ENCODE assay signal across 19 mouse cellular contexts in the genomic region with DNA sequence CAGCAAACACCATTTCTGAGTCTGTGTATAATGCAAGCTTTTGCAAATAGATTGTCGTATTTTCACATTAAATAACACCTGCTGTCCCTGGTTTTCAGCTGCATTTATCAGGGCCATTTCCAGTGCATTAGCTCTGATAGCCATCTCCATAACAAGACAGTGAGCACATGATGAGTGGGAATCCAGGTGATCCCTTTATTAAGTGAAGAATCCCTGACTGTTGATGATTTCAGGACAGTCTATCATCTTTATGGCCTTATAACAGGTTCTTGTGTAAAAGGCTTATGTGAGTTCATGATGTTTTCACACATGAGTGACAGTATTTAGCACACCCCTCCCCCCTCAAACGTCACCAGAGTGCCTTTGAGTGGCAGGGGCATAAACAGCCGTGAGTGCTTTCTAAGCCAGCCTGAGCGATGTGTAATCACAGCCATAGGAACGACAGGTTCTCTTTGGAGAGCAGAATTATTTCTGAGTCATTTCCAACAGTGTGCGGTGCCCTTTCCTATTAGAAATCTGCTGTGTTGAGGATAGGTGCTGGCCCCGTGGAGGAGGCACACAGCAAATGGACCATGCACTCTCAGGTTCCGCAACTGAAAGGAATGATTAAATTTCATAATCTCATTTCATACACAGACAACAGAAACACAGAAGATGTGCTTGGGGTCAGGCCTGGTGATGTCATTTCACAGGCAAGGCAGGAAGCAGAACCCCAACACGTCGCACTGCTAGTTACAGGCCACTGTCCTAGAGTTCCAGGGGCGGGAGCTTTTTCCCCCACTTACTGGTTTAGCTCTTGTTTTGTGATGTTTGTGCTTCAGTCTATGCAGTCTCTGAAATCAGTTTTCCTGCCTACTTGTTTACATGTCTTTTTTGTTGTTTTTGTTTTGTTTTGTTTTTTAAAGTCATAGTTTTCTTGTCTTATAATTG. TPM values are rescaled to one million over a fixed set of nuclear protein-coding genes. Genes with fewer than 3 reads are reported as not detected.
DNase-seq lines count a peak whose midpoint lies in the region; ATAC-seq and TF ChIP-seq lines count a peak whose summit lies in the region.
"Had no signal": no experiment of that assay in that cellular context is flagged by ENCODE, and none has a peak within 500 bp of the region (broad histone marks: within the 10 kb centered on the region; RNA-seq: fewer than 3 reads in every experiment).

No protein-coding gene starts in this region.

- no peak for TF ChIP-seq CTCF in midbrain, postnatal 0 days (IDR thresholded peaks at IDR 0.05)

- H3K4me2 ChIP-seq in midbrain, embryonic 13.5 days (replicated peaks), result no peak overlapping the region
- no peak overlapping the region for H3K4me2 ChIP-seq in midbrain, postnatal 0 days (ENCODE audit: low read depth, low read length, poor library complexity, severe bottlenecking)
- no peak overlapping the region for H3K4me2 ChIP-seq in midbrain, embryonic 14.5 days (ENCODE audit: low read length)
- H3K4me2 ChIP-seq: embryonic facial prominence, embryonic 15.5 days; heart, embryonic 13.5 days had no signal

- no peak overlapping the region for H3K9ac ChIP-seq in midbrain, embryonic 13.5 days (replicated peaks)
- H3K9ac ChIP-seq in midbrain, postnatal 0 days (replicated peaks; ENCODE audit: low read length, poor library complexity, severe bottlenecking), result no peak overlapping the region
- H3K9ac ChIP-seq in midbrain, embryonic 14.5 days (replicated peaks; ENCODE audit: low read length), result no peak overlapping the region
- H3K9ac ChIP-seq: embryonic facial prominence, embryonic 15.5 days; heart, embryonic 13.5 days had no signal

- H3K4me1 ChIP-seq in midbrain, embryonic 13.5 days (replicated peaks), result no peaks in the 10 kb centered on the region
- no peaks in the 10 kb centered on the region for H3K4me1 ChIP-seq in midbrain, postnatal 0 days (ENCODE audit: insufficient read depth, low read length)
- H3K4me1 ChIP-seq in midbrain, embryonic 14.5 days (ENCODE audit: control insufficient read depth, insufficient read depth, low read length), result 0 out of 2 replicates have a peak, but pooled peaks cover 2% of the 10 kb centered on the region
- H3K4me1 ChIP-seq: embryonic facial prominence, embryonic 15.5 days; heart, embryonic 13.5 days had no signal

- no peak overlapping the region for H3K4me3 ChIP-seq in midbrain, embryonic 13.5 days (replicated peaks)
- no peak overlapping the region for H3K4me3 ChIP-seq in midbrain, postnatal 0 days (ENCODE audit: low read depth, low read length)
- no peak overlapping the region for H3K4me3 ChIP-seq in midbrain, embryonic 14.5 days (replicated peaks; ENCODE audit: low read depth, low read length)
- H3K4me3 ChIP-seq: embryonic facial prominence, embryonic 15.5 days; heart, embryonic 13.5 days had no signal

- peak; percentile 4 for DNase-seq in adrenal gland, postnatal 14 days
- no peak for DNase-seq in adrenal gland, postnatal 4 days (ENCODE audit: low spot score in 2 of 2)
- no peak for DNase-seq in midbrain, postnatal 0 days (ENCODE audit: low spot score)
- DNase-seq in midbrain, embryonic 14.5 days, result peak; percentile 46
- DNase-seq in right cerebral cortex, adult 18-20 months, result no peak
- no peak for DNase-seq in frontal cortex, postnatal 36 days (ENCODE audit: low spot score in 2 of 2)
- no peak for DNase-seq in gastrocnemius, adult 18-20 months (ENCODE audit: low spot score)
- DNase-seq: adrenal gland, postnatal 36 days; gastrocnemius, postnatal 25 days; kidney, adult 2 months; kidney, postnatal 25 days; liver; lung, adult 2 months; thymus, adult 18-20 months had no signal

- H3K36me3 ChIP-seq in midbrain, embryonic 13.5 days, result no peaks in the 10 kb centered on the region
- no peaks in the 10 kb centered on the region for H3K36me3 ChIP-seq in midbrain, postnatal 0 days (ENCODE audit: insufficient read depth, low read length)
- no peaks in the 10 kb centered on the region for H3K36me3 ChIP-seq in midbrain, embryonic 14.5 days (ENCODE audit: control insufficient read depth, insufficient read depth, low read length)
- H3K36me3 ChIP-seq: embryonic facial prominence, embryonic 15.5 days; heart, embryonic 13.5 days had no signal

- H3K27ac ChIP-seq in midbrain, embryonic 13.5 days, result no peak overlapping the region
- H3K27ac ChIP-seq in midbrain, postnatal 0 days (ENCODE audit: low read depth, low read length), result no peak overlapping the region
- H3K27ac ChIP-seq in midbrain, embryonic 14.5 days (replicated peaks; ENCODE audit: low read depth, low read length), result no peak overlapping the region
- H3K27ac ChIP-seq: embryonic facial prominence, embryonic 15.5 days; heart, embryonic 13.5 days had no signal

- no peaks in the 10 kb centered on the region for H3K9me3 ChIP-seq in midbrain, embryonic 13.5 days
- H3K9me3 ChIP-seq in midbrain, postnatal 0 days (ENCODE audit: low read length), result no peaks in the 10 kb centered on the region
- H3K9me3 ChIP-seq in midbrain, embryonic 14.5 days (ENCODE audit: control insufficient read depth, low read length), result no peaks in the 10 kb centered on the region
- H3K9me3 ChIP-seq: embryonic facial prominence, embryonic 15.5 days; heart, embryonic 13.5 days had no signal

- H3K27me3 ChIP-seq in midbrain, embryonic 13.5 days, result no peaks in the 10 kb centered on the region
- no peaks in the 10 kb centered on the region for H3K27me3 ChIP-seq in midbrain, postnatal 0 days (ENCODE audit: insufficient read depth, low read length)
- H3K27me3 ChIP-seq in midbrain, embryonic 14.5 days (ENCODE audit: control insufficient read depth, insufficient read depth, low read length), result no peaks in the 10 kb centered on the region
- H3K27me3 ChIP-seq: embryonic facial prominence, embryonic 15.5 days; heart, embryonic 13.5 days had no signal

- ATAC-seq in midbrain, embryonic 13.5 days, result peak; percentile 75
- no peak for ATAC-seq in midbrain, postnatal 0 days (ENCODE audit: low FRiP score)
- no peak for ATAC-seq in midbrain, embryonic 14.5 days (ENCODE audit: low FRiP score, low TSS enrichment)

- 66% methylated on average over 11 of the region's 11 CpGs for WGBS in midbrain, embryonic 13.5 days
- 65% methylated on average over 11 of the region's 11 CpGs for WGBS in midbrain, postnatal 0 days
- WGBS in midbrain, embryonic 14.5 days, result 70% methylated on average over 11 of the region's 11 CpGs

RNA-seq across cellular contexts. Expression of a gene that starts 18.2 kb away (rescaled TPM):
- 4.2 and 5.4 TPM in 2 replicates for total RNA-seq in adrenal gland, postnatal 14 days (2021)
- 1 to 10 TPM; 7.9 to 9.7 TPM for total RNA-seq in adrenal gland, postnatal 4 days (2021)
- polyA plus RNA-seq in midbrain, embryonic 13.5 days (2015; fragmentation: Nextera tagmentation; extraction: Ambion mirVana), result 3.0 and 3.2 TPM in 2 replicates
- total RNA-seq in midbrain, postnatal 0 days (2014; rRNA removed), result 24.7 and 25.1 TPM in 2 replicates
- 7.6 and 8.1 TPM in 2 replicates for polyA plus RNA-seq in midbrain, postnatal 0 days (2015; fragmentation: Nextera tagmentation; extraction: Ambion mirVana)
- polyA plus RNA-seq in midbrain, embryonic 14.5 days (2014; fragmentation: Nextera tagmentation; extraction: Ambion mirVana), result 5.4 and 6.4 TPM in 2 replicates
- under 1 TPM in 1 of 2 experiments, not detected in 1; 0.02 TPM for total RNA-seq in gastrocnemius, adult 18-20 months (2021)
- total RNA-seq: common myeloid progenitor, adult 5-6 weeks; hematopoietic stem cell, adult 5-6 weeks had no signal

Comparison
In these comparisons a context has a peak if more than half of its experiments do, and no peak if none do; other contexts are left out.
1. DNase-seq: peak in adrenal gland, postnatal 14 days (single experiment) and midbrain, embryonic 14.5 days (single experiment); none in adrenal gland, postnatal 4 days (0 of 2), midbrain, postnatal 0 days (single experiment), right cerebral cortex, adult 18-20 months (single experiment), frontal cortex, postnatal 36 days (0 of 2) and gastrocnemius, adult 18-20 months (single experiment).